Comparison of ENCODE assay signal across 8 mouse cellular contexts in genomic region chr10:94035658-94036374, GRCm38 (mm10). TPM values are rescaled to one million over a fixed set of nuclear protein-coding genes. Genes with fewer than 3 reads are reported as not detected.
DNase-seq lines count a peak whose midpoint lies in the region; ATAC-seq and TF ChIP-seq lines count a peak whose summit lies in the region.

Gene Vezt (minus strand): TSS chr10:94035817.
Gene Fgd6 (plus strand): TSS chr10:94036001.

- under 1% methylated on average over 69 of the region's 77 CpGs for WGBS in forebrain, embryonic 10.5 days
- under 1% methylated on average over 76 of the region's 77 CpGs for WGBS in heart, embryonic 15.5 days
- under 1% methylated on average over 77 of the region's 77 CpGs for WGBS in liver, embryonic 14.5 days (ENCODE audit: insufficient replicate concordance)
- under 1% methylated on average over 72 of the region's 77 CpGs for WGBS in neural tube, embryonic 11.5 days
- WGBS in stomach, postnatal 0 days, result 1% methylated on average over 77 of the region's 77 CpGs

- H3K4me1 ChIP-seq in forebrain, embryonic 10.5 days, result peaks cover 32% of the 10 kb centered on the region
- peaks cover 11% of the 10 kb centered on the region for H3K4me1 ChIP-seq in heart, embryonic 15.5 days (replicated peaks)
- H3K4me1 ChIP-seq in liver, embryonic 14.5 days (replicated peaks; ENCODE audit: control insufficient read depth in 2 of 2, insufficient read depth in 2 of 2, low read length in 1 of 2), result peaks cover 8 to 14% of the 10 kb centered on the region in 2 experiments
- H3K4me1 ChIP-seq in neural tube, embryonic 11.5 days (ENCODE audit: control insufficient read depth, insufficient read depth, low read length), result peaks cover 13% of the 10 kb centered on the region
- 0 out of 2 replicates have a peak, but pooled peaks cover 3% of the 10 kb centered on the region for H3K4me1 ChIP-seq in stomach, postnatal 0 days (replicated peaks; ENCODE audit: control insufficient read depth, insufficient read depth)

- peak; percentile 21; the same call in 1 of the 2 replicates for TF ChIP-seq EP300 in liver, embryonic 14.5 days (IDR thresholded peaks at IDR 0.05; ENCODE audit: low read depth)
- TF ChIP-seq EP300 in stomach, postnatal 0 days (optimal IDR thresholded peaks at IDR 0.05), result no peak

- peak within 1 kb of the TSS; percentile 92 for H3K27ac ChIP-seq in forebrain, embryonic 10.5 days
- H3K27ac ChIP-seq in heart, embryonic 15.5 days, result peak within 1 kb of the TSS; percentile 87
- H3K27ac ChIP-seq in liver, embryonic 14.5 days, result peak within 1 kb of the TSS; percentile 55
- H3K27ac ChIP-seq in neural tube, embryonic 11.5 days (ENCODE audit: low read depth, low read length), result peak within 1 kb of the TSS; percentile 56; the same call in 1 of the 2 replicates
- H3K27ac ChIP-seq in stomach, postnatal 0 days (replicated peaks), result peak within 1 kb of the TSS; percentile 82

- ATAC-seq in heart, embryonic 15.5 days (replicated peaks; ENCODE audit: insufficient number of reproducible peaks, insufficient read depth, low FRiP score, low read depth), result peak; percentile 98
- ATAC-seq in liver, embryonic 14.5 days (ENCODE audit: insufficient read depth), result peak; percentile 96
- ATAC-seq in neural tube, embryonic 11.5 days (ENCODE audit: insufficient read depth, low FRiP score, low TSS enrichment), result peak; percentile 98
- ATAC-seq in stomach, postnatal 0 days (ENCODE audit: low FRiP score, low TSS enrichment), result peak; percentile 99

- H3K4me2 ChIP-seq in heart, embryonic 15.5 days, result peak within 1 kb of the TSS; percentile 69
- H3K4me2 ChIP-seq in liver, embryonic 14.5 days (ENCODE audit: low read depth), result peak within 1 kb of the TSS; percentile 82
- peak within 1 kb of the TSS; percentile 62 for H3K4me2 ChIP-seq in neural tube, embryonic 11.5 days (ENCODE audit: low read depth)
- H3K4me2 ChIP-seq in stomach, postnatal 0 days (replicated peaks; ENCODE audit: low read depth), result peak within 1 kb of the TSS; percentile 78

- peak; percentile 86 for TF ChIP-seq CTCF in liver, embryonic 14.5 days (IDR thresholded peaks at IDR 0.05; ENCODE audit: low read depth)
- peak; percentile 84 for TF ChIP-seq CTCF in stomach, postnatal 0 days (IDR thresholded peaks at IDR 0.05; ENCODE audit: low read depth)

- peak within 1 kb of the TSS; percentile 85 for H3K9ac ChIP-seq in heart, embryonic 15.5 days
- peak within 1 kb of the TSS; percentile 85 for H3K9ac ChIP-seq in liver, embryonic 14.5 days (replicated peaks)
- H3K9ac ChIP-seq in neural tube, embryonic 11.5 days (ENCODE audit: low read length), result peak within 1 kb of the TSS; percentile 83
- peak within 1 kb of the TSS; percentile 88 for H3K9ac ChIP-seq in stomach, postnatal 0 days (ENCODE audit: low read length)

- DNase-seq in CD8-positive naive resting alpha-beta T cell, adult 2 months (ENCODE audit: low read depth in 2 of 2, low spot score in 2 of 2), result peak; percentile 99
- DNase-seq in c-Kit-positive CD71-negative TER-119-negative erythroid progenitor cells, embryonic 14.5 days (ENCODE audit: low read depth), result peak; percentile 99
- peak; percentile 99 for DNase-seq in forebrain, embryonic 10.5 days (ENCODE audit: extremely low spot score, low spot score)
- DNase-seq in kidney, postnatal 25 days, result peak; percentile 99
- peak; percentile 99 to 100 (median 100) for DNase-seq in liver, embryonic 14.5 days (ENCODE audit: low read depth in 3 of 3, low spot score in 3 of 3)
- DNase-seq in neural tube, embryonic 11.5 days (ENCODE audit: low spot score), result peak; percentile 99
- DNase-seq in stomach, postnatal 0 days (ENCODE audit: low spot score), result peak; percentile 99

- H3K9me3 ChIP-seq in forebrain, embryonic 10.5 days, result no peaks in the 10 kb centered on the region
- H3K9me3 ChIP-seq in heart, embryonic 15.5 days (replicated peaks), result no peaks in the 10 kb centered on the region
- H3K9me3 ChIP-seq in liver, embryonic 14.5 days (ENCODE audit: control insufficient read depth, low read length), result no peaks in the 10 kb centered on the region
- no peaks in the 10 kb centered on the region for H3K9me3 ChIP-seq in neural tube, embryonic 11.5 days (ENCODE audit: control insufficient read depth, low read length)
- no peaks in the 10 kb centered on the region for H3K9me3 ChIP-seq in stomach, postnatal 0 days (ENCODE audit: control insufficient read depth, low read length)

- peak within 1 kb of the TSS; percentile 90 for H3K4me3 ChIP-seq in forebrain, embryonic 10.5 days
- H3K4me3 ChIP-seq in heart, embryonic 15.5 days, result peak within 1 kb of the TSS; percentile 70
- peak within 1 kb of the TSS; percentile 66 to 92 for H3K4me3 ChIP-seq in liver, embryonic 14.5 days (ENCODE audit: insufficient read depth in 1 of 2, low read depth in 2 of 2, low read length in 2 of 2)
- H3K4me3 ChIP-seq in neural tube, embryonic 11.5 days (ENCODE audit: low read depth, low read length), result peak within 1 kb of the TSS; percentile 80
- peak within 1 kb of the TSS; percentile 85 for H3K4me3 ChIP-seq in stomach, postnatal 0 days (ENCODE audit: low read depth, low read length)

- peaks cover 1% of the 10 kb centered on the region for H3K36me3 ChIP-seq in forebrain, embryonic 10.5 days (replicated peaks)
- no peaks in the 10 kb centered on the region for H3K36me3 ChIP-seq in heart, embryonic 15.5 days
- H3K36me3 ChIP-seq in liver, embryonic 14.5 days (replicated peaks; ENCODE audit: control insufficient read depth, insufficient read depth, low read depth), result no peaks in the 10 kb centered on the region
- no peaks in the 10 kb centered on the region for H3K36me3 ChIP-seq in neural tube, embryonic 11.5 days (ENCODE audit: control insufficient read depth, insufficient read depth, low read length)
- H3K36me3 ChIP-seq in stomach, postnatal 0 days (ENCODE audit: control insufficient read depth, insufficient read depth, low read length), result no peaks in the 10 kb centered on the region

- no peaks in the 10 kb centered on the region for H3K27me3 ChIP-seq in forebrain, embryonic 10.5 days (ENCODE audit: poor library complexity, severe bottlenecking)
- H3K27me3 ChIP-seq in heart, embryonic 15.5 days, result no peaks in the 10 kb centered on the region
- H3K27me3 ChIP-seq in liver, embryonic 14.5 days (ENCODE audit: control insufficient read depth, insufficient read depth, low read length), result no peaks in the 10 kb centered on the region
- H3K27me3 ChIP-seq in neural tube, embryonic 11.5 days (ENCODE audit: control insufficient read depth, insufficient read depth, low read length), result no peaks in the 10 kb centered on the region
- H3K27me3 ChIP-seq in stomach, postnatal 0 days (ENCODE audit: control insufficient read depth, insufficient read depth, low read length), result no peaks in the 10 kb centered on the region

RNA-seq across cellular contexts. Expression of gene Vezt, which starts in this region (rescaled TPM):
- 28.1 and 28.9 TPM in 2 replicates for polyA plus RNA-seq in forebrain, embryonic 10.5 days (2016; fragmentation: Nextera tagmentation; extraction: Ambion mirVana)
- 23.6 and 24.5 TPM in 2 replicates for polyA plus RNA-seq in heart, embryonic 15.5 days (2015; fragmentation: Nextera tagmentation; extraction: Ambion mirVana)
- 4.9 and 6.6 TPM in 2 replicates for polyA plus RNA-seq in liver, embryonic 14.5 days (2012; rRNA removed)
- polyA plus RNA-seq in liver, embryonic 14.5 days (2014; fragmentation: Nextera tagmentation; extraction: Ambion mirVana), result 12.7 and 14.6 TPM in 2 replicates
- polyA plus RNA-seq in neural tube, embryonic 11.5 days (2014; fragmentation: Nextera tagmentation; extraction: Ambion mirVana), result 43.4 and 46.5 TPM in 2 replicates
- polyA plus RNA-seq in stomach, postnatal 0 days (2015; fragmentation: Nextera tagmentation; extraction: Ambion mirVana), result 13.2 and 14.5 TPM in 2 replicates

RNA-seq across cellular contexts. Expression of gene Fgd6, which starts in this region (rescaled TPM):
- 3.5 and 3.6 TPM in 2 replicates for polyA plus RNA-seq in forebrain, embryonic 10.5 days (2016; fragmentation: Nextera tagmentation; extraction: Ambion mirVana)
- 2.1 and 2.3 TPM in 2 replicates for polyA plus RNA-seq in heart, embryonic 15.5 days (2015; fragmentation: Nextera tagmentation; extraction: Ambion mirVana)
- 2.5 and 2.9 TPM in 2 replicates for polyA plus RNA-seq in liver, embryonic 14.5 days (2012; rRNA removed)
- 2.4 and 2.9 TPM in 2 replicates for polyA plus RNA-seq in liver, embryonic 14.5 days (2014; fragmentation: Nextera tagmentation; extraction: Ambion mirVana)
- polyA plus RNA-seq in neural tube, embryonic 11.5 days (2014; fragmentation: Nextera tagmentation; extraction: Ambion mirVana), result 5.3 and 6.4 TPM in 2 replicates
- 1.7 and 2.2 TPM in 2 replicates for polyA plus RNA-seq in stomach, postnatal 0 days (2015; fragmentation: Nextera tagmentation; extraction: Ambion mirVana)

Comparison
In these comparisons a context has a peak if more than half of its experiments do, and no peak if none do; other contexts are left out.
1. Peak in every context shown above with its lines: DNase-seq, ATAC-seq, H3K4me3 ChIP-seq and H3K27ac ChIP-seq.